Comparison of ENCODE assay signal across 18 mouse cellular contexts in genomic region chr17:26645411-26645854, GRCm38 (mm10). TPM values are rescaled to one million over a fixed set of nuclear protein-coding genes. Genes with fewer than 3 reads are reported as not detected.
A peak's percentile ranks its signal among the peaks of the same experiment; 100 is the strongest.
DNase-seq lines count a peak whose midpoint lies in the region; ATAC-seq and TF ChIP-seq lines count a peak whose summit lies in the region.
"Had no signal": no experiment of that assay in that cellular context is flagged by ENCODE, and none has a peak within 500 bp of the region (broad histone marks: within the 10 kb centered on the region; RNA-seq: fewer than 3 reads in every experiment).

No protein-coding gene starts in this region.

- intact Hi-C loops in heart, postnatal 10 days (cut with DNase I) = no loop called here

- WGBS in heart, embryonic 10.5 days = 45% methylated on average over 8 of the region's 8 CpGs
- WGBS in hindbrain, embryonic 12.5 days = 91% methylated on average over 8 of the region's 8 CpGs
- 91% methylated on average over 8 of the region's 8 CpGs for WGBS in hindbrain, embryonic 14.5 days

- peak overlapping the region; percentile 66; the same call in 1 of the 2 replicates for H3K27ac ChIP-seq in heart, embryonic 10.5 days
- peak overlapping the region; percentile 73; the same call in 1 of the 2 replicates for H3K27ac ChIP-seq in hindbrain, embryonic 12.5 days
- H3K27ac ChIP-seq in hindbrain, embryonic 14.5 days = no peak overlapping the region
- H3K27ac ChIP-seq: embryonic facial prominence, embryonic 13.5 days; kidney, postnatal 0 days; liver, embryonic 12.5 days; macrophage; stomach, postnatal 0 days had no signal

- DNase-seq in heart, embryonic 10.5 days (ENCODE audit: low spot score) = peak; percentile 85
- no peak for DNase-seq in heart, postnatal 10 days
- no peak for DNase-seq in hindbrain, embryonic 14.5 days (ENCODE audit: low spot score)
- no peak for DNase-seq in frontal cortex, postnatal 25 days (ENCODE audit: low spot score in 2 of 2)
- DNase-seq: adrenal gland, postnatal 36 days; cerebellum, adult 9-10 months; gastrocnemius, postnatal 10 days; layer of hippocampus, postnatal 36 days; lung, embryonic 14.5 days had no signal

- H3K36me3 ChIP-seq in heart, embryonic 10.5 days = peaks cover 83% of the 10 kb centered on the region
- H3K36me3 ChIP-seq in hindbrain, embryonic 12.5 days = peaks cover 77% of the 10 kb centered on the region
- peaks cover 84% of the 10 kb centered on the region for H3K36me3 ChIP-seq in hindbrain, embryonic 14.5 days (replicated peaks; ENCODE audit: control insufficient read depth, insufficient read depth)
- H3K36me3 ChIP-seq in myocyte (ENCODE audit: control insufficient read depth, insufficient read depth) = peaks cover 24% of the 10 kb centered on the region

- no peak overlapping the region; the same call in 1 of the 2 replicates for H3K4me3 ChIP-seq in heart, embryonic 10.5 days
- no peak overlapping the region for H3K4me3 ChIP-seq in hindbrain, embryonic 12.5 days
- H3K4me3 ChIP-seq in hindbrain, embryonic 14.5 days (replicated peaks; ENCODE audit: low read length) = no peak overlapping the region
- H3K4me3 ChIP-seq in myocyte = no peak overlapping the region
- H3K4me3 ChIP-seq: embryonic facial prominence, embryonic 13.5 days; liver, embryonic 12.5 days had no signal

- no peaks in the 10 kb centered on the region for H3K79me2 ChIP-seq in myocyte (ENCODE audit: control insufficient read depth, insufficient read depth)

- no peaks in the 10 kb centered on the region for H3K9me3 ChIP-seq in heart, embryonic 10.5 days
- H3K9me3 ChIP-seq in hindbrain, embryonic 12.5 days (replicated peaks) = no peaks in the 10 kb centered on the region
- H3K9me3 ChIP-seq in hindbrain, embryonic 14.5 days (ENCODE audit: control insufficient read depth, low read length) = no peaks in the 10 kb centered on the region
- H3K9me3 ChIP-seq: embryonic facial prominence, embryonic 13.5 days; liver, embryonic 12.5 days had no signal

- no peak for TF ChIP-seq POLR2A in myocyte (IDR thresholded peaks at IDR 0.05; ENCODE audit: insufficient read length, low read depth)

- no peak overlapping the region for H3K4me2 ChIP-seq in hindbrain, embryonic 12.5 days (replicated peaks)
- H3K4me2 ChIP-seq in hindbrain, embryonic 14.5 days (replicated peaks) = no peak overlapping the region
- H3K4me2 ChIP-seq in myocyte (ENCODE audit: low read depth) = no peak overlapping the region
- H3K4me2 ChIP-seq: embryonic facial prominence, embryonic 13.5 days; liver, embryonic 12.5 days; lung, embryonic 14.5 days had no signal

- no peak overlapping the region for H3ac ChIP-seq in myocyte (ENCODE audit: control insufficient read depth, insufficient read length)

- H3K9ac ChIP-seq in hindbrain, embryonic 12.5 days = no peak overlapping the region
- H3K9ac ChIP-seq in hindbrain, embryonic 14.5 days = no peak overlapping the region
- H3K9ac ChIP-seq: embryonic facial prominence, embryonic 13.5 days; liver, embryonic 12.5 days; lung, embryonic 14.5 days had no signal

- H3K4me1 ChIP-seq in heart, embryonic 10.5 days = peaks cover 43% of the 10 kb centered on the region
- peaks cover 17% of the 10 kb centered on the region for H3K4me1 ChIP-seq in hindbrain, embryonic 12.5 days
- H3K4me1 ChIP-seq in hindbrain, embryonic 14.5 days (replicated peaks; ENCODE audit: control insufficient read depth, insufficient read depth, low read length) = no peaks in the 10 kb centered on the region; the same call in 1 of the 2 replicates

- no peak for ATAC-seq in hindbrain, embryonic 12.5 days (ENCODE audit: low FRiP score)
- no peak for ATAC-seq in hindbrain, embryonic 14.5 days (ENCODE audit: low FRiP score)
- ATAC-seq in megakaryocyte-erythroid progenitor cell, adult 5-6 weeks (replicated peaks; ENCODE audit: low FRiP score, low TSS enrichment, poor library complexity, severe bottlenecking) = peak; percentile 48; the same call in 1 of the 2 replicates
- ATAC-seq: intestine, postnatal 0 days; liver, embryonic 12.5 days had no signal

- no peaks in the 10 kb centered on the region for H3K27me3 ChIP-seq in heart, embryonic 10.5 days (ENCODE audit: insufficient read depth, poor library complexity, severe bottlenecking)
- H3K27me3 ChIP-seq in hindbrain, embryonic 12.5 days = no peaks in the 10 kb centered on the region
- no peaks in the 10 kb centered on the region for H3K27me3 ChIP-seq in hindbrain, embryonic 14.5 days (ENCODE audit: control insufficient read depth, insufficient read depth, low read length)
- no peaks in the 10 kb centered on the region for H3K27me3 ChIP-seq in myocyte (ENCODE audit: control insufficient read depth, insufficient read depth, insufficient read length)
- H3K27me3 ChIP-seq: embryonic facial prominence, embryonic 13.5 days; liver, embryonic 12.5 days had no signal

TF ChIP-seq in myocyte, 11 proteins besides CTCF, POLR2A, EP300 and RAD21:
- TF ChIP-seq MAX (IDR thresholded peaks at IDR 0.05; ENCODE audit: low read depth) (no peak), MYOD1 (IDR thresholded peaks at IDR 0.05; ENCODE audit: control insufficient read depth in 1 of 3, insufficient read length in 2 of 3, low read depth in 2 of 3) (peak in 1 of 3 experiments; percentile 67), MYOG (IDR thresholded peaks at IDR 0.05; ENCODE audit: control insufficient read depth in 1 of 3, insufficient read depth in 1 of 3, insufficient read length in 2 of 3, low read depth in 2 of 3) (peak in 2 of 3 experiments; percentile 48 to 64)

RNA-seq across cellular contexts. Expression of gene Atp6v0e, which starts 17.6 kb away (rescaled TPM):
- polyA plus RNA-seq in heart, embryonic 10.5 days (2016; fragmentation: Nextera tagmentation; extraction: Ambion mirVana) = 189 and 213 TPM in 2 replicates
- 10 to 100 TPM; 87.1 to 87.8 TPM for total RNA-seq in heart, postnatal 10 days (2021)
- polyA plus RNA-seq in hindbrain, embryonic 12.5 days (2016; fragmentation: Nextera tagmentation; extraction: Ambion mirVana) = 108 and 111 TPM in 2 replicates
- polyA plus RNA-seq in hindbrain, embryonic 14.5 days (2014; fragmentation: Nextera tagmentation; extraction: Ambion mirVana) = 91.3 and 106 TPM in 2 replicates
- total RNA-seq in megakaryocyte-erythroid progenitor cell, adult 5-6 weeks (2014; fragmentation: Nextera tagmentation) = 212 and 213 TPM in 2 replicates
- total RNA-seq in megakaryocyte-erythroid progenitor cell, adult 5-6 weeks (2017) = 270 and 362 TPM in 2 replicates
- 211 TPM for polyA plus RNA-seq in myocyte (2012; fragmentation: generic; extraction: Trizol)
